Mouse (Mus musculus) skeletal muscle tissue, adult 2 months (tissue): ENCODE data around the gene Fezf1.

Source experiments
- DNase-seq: peaks from one replicate; pipeline ENCODE4 v3.0.0-alpha.2; 2012; ENCODE audit warnings: low read depth, low spot score

The Fezf1 gene

DNA sequence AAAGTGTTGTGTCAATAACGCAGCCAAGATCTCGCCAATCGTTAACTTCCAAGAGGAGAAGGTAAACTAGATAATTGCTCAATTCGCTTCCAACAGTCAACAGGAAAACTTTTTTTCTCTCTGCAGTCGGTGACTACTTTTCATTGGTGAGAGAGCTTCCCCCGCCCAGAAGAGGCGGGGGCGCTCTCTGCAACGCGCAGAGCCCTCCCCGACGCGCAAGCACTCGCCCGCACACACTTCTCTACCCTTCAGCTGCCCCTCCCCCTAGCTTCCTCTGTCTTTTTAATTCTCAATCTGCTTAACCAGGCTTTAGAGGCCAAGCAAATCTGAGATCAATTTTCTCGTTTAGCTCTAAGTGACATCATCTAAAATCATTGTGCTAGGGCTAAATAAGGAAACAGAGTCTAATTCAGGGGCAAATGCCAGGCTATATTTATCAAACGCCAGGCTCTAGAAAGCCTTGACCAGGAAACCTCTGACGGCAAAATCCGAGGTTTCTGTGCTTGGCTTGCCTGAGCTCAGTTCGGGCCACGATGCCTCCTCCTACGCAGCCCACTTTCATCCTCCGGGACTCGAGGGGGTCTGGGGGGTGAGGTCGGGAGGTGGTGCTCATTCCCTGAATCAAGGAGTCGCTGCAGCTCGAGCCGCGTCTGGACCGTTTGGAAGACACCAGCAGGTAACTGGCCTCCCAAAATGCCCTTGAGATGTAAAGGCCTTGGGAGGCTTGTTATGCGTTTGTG is at the start of gene Fezf1:
TSS of gene Fezf1 (minus strand) at position 50 of the 740 bp plus-strand sequence.
- no peak for DNase-seq

DNA sequence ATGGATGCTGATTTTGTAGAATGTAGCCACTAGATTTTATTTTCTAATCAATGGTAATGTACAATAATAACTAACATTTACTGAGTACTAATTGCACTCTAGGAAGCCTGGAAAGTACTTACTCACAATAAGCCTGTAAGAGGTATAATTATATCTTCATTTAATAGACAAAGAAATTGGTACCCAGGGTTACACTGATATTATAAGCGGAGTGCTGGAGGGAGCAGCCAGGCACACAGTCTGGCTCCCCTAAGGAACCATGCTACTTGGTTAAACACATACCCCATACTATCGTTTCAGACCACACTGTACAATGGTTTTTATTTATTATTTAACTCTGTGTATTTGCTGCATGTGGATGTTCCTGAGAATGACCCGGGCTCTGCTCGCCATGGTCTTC is 46.5 kb upstream of the Fezf1 start:
- no peak for DNase-seq

DNA sequence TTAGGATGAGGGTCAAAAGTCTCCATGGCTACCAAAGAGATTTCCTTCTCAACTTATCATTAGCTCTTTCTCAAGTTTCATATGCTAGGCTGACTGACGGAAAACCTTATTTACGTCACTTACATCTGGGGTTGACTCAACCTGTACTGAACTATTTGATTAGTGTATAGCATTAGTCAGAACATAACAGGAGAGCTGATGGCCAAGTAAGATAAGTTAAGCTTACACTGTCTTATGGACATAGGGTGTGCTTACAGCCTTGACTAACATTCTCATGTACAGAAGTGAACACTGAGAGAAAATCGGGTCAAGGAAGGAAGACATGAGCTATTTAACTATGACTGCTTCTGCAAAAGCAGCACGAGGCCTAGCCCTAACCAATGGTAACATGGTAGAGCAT is 40.6 kb upstream of the Fezf1 start:
- no peak for DNase-seq

DNA sequence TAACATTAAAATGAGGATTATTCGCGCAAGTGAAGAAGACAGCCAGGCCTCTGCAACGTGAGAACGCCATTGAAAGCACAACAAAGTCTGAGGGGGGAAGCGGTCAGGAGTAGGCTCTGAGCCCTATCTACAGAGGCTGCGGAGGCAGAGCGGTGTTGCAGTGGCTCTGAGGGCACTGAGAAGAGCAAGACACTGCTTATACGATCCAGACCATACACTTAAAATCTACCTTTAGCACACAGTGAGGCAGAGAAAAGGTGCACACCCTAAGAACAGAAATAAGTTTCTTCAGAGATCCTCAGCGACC is 33.3 kb upstream of the Fezf1 start:
- DNase-seq: no peak

DNA sequence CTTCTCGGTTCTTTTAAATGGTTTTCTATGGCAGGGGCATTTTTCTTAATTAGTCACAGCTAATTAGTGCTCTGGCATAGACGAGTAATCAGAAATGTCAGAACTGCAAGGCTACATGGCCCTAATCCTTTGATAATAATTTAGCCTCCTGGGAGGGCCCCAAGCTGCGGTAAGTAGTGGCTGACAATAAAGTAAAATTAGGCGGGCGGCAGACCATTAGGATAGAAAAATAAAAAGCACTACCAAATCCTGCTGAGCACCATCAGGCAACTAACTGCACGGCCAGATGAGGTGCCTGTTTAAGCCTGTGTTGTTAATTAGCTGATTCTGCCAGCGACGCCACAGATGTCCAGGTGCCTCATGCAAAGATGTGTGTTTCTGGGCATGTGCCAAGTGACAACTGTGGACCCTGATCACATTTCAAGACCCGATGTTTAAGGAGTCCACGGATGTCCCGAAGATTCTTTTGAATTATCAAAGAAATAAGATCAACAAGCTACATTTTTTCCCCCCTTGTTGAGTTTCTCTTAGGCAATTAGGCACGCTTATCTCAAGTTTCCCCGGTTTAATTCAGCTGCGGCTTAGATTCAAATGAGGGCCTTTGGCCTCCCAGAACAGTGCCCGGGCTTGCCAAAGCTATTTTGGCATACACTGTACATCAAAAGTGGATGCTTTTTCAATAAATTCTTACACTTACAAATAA is 32.8 kb upstream of the Fezf1 start:
- DNase-seq: no peak

DNA sequence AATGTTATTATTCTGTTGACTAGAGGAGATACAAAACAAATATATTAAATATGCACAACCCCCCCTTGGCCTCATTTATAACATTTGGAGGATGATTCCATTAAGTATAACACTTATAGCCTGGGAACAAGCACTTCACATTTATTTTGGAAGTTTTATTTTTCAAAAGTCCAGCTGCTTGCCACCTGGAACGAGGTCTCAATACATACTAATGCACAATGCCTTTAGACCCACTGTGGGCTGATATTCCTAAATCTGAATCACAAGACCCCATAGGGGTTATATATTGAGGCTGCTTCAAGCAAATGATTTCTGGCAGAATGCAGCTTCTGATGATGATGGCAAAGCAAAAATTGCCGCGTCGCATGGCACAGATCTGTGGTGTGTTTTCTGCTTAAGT is 25.3 kb upstream of the Fezf1 start:
- no peak for DNase-seq

DNA sequence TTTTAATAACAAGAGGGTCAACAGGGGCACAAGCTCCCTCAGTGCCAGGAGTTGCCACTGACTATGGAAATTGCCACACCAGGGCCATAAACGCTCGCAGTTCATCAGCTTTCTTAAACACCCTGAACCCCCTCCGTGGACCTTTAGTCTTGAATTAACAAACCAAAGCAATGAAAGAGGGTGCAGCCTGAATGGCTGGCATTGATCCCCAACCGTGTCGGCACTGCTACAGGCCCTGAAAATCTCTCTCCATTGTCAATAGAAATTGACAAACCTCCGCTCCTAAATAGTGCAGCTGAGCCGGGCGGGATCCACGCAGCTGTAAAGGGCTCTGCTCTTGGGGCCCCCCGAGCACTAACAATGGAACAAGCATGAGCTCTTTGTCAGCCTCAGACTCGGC is 24.8 kb upstream of the Fezf1 start:
- no peak for DNase-seq

DNA sequence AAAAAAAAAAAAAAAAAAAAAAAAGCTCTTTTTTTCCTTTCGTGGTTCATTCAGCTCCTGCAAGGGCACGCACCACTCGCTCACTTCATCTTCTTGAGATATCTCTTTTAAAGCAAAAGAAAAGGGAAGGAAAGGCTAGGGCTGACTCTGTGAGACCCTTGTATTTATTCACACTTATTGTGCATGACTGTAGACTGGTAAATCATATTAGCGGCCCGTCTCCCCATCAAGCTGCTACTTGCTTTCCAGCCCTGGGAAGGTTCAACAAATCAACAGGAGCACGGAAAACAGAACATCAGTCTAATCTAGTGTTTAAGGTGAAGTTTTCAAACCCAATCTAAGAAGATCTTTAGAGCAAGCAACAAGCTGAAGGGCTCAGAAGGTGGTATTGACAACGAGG is 24.4 kb upstream of the Fezf1 start:
- no peak for DNase-seq

DNA sequence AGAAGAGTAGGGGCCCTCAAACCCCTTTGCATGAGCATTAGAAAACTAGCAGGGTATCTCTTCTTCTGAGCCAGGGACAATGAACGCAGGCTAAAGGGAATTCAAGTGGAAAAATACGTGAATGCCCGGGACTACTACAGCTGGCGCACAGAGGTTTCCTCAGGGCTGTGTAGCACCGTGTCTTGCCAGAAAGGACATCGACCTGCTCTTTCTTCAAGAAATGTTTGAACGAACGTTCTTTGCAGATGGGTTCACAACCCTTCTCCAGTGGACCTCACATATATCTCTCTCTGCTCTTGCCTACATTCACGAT is 12.5 kb upstream of the Fezf1 start:
- no peak for DNase-seq

DNA sequence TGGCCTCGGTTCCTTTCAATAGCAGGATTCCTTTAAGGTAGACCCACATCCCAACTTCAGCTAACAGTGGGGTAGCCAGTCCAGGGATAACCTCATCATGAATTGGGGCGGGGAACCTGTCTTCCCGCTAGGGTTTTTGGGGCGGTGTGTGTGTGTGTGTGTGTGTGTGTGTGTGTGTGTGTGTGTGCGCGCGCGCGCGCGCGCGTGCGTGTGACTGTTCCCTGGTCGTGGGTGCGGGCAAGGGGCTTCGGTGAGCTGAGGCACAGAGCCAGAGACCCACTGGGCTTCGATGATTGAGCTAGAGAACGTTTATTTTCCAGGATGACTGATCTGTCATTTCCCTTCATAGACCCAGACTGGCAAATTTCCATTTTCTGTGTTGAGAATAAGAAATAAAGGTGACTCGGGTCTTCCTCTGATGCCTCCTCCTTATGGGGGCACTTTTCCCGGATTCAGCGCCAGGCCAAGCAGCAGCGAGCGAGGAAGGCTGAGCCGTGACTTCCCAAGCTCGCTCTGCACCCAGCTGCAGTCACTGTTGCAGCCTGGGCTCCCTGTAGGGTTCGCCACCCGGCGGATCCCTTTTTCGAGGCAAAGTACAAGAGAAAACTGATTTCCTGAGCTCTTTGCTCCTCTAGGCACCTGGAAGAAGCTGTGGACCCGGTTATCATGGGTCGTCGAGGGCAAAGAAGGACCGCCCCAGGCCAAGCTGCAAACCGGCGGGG is 12.0 kb upstream of the Fezf1 start:
- no peak for DNase-seq

DNA sequence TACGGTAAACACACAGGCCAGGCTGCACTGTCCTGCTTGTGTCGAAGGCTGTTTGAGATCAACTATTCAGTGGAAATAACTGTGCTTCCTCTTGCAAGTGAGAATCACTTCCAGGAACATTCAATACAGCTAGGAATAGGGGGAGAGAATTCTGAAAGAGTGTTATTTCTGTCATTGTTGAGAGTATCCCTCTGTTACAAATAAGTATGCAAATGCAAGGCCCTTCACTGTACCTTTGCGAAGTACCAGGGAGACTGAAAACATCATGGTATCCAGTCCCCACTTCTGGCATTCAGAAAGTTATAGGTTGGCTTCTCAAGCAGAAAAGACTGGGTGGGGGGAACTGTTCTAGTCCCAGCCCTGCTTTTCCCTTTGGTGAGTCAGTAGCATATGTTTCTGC is 9.8 kb upstream of the Fezf1 start:
- DNase-seq: no peak

DNA sequence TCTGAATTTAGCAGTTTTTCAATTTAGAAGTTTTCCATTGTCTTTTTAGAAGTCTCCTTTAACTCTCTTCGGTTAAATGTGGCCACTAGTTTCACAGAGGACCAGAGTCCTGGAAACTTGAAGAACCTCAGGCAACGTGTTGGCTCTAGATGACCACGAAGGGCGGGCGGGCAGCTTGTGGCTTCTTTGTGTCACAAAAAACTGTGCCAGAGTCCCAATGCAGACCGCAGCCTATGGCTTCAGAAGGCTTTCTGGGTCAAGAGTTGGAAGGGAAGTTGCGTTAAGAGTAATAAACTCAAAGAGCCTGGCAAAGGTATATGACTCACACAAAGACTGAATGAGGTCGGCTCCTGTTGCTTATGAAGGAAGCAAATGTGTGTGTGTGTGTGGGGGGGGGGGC is 7.0 kb upstream of the Fezf1 start:
- DNase-seq: no peak

DNA sequence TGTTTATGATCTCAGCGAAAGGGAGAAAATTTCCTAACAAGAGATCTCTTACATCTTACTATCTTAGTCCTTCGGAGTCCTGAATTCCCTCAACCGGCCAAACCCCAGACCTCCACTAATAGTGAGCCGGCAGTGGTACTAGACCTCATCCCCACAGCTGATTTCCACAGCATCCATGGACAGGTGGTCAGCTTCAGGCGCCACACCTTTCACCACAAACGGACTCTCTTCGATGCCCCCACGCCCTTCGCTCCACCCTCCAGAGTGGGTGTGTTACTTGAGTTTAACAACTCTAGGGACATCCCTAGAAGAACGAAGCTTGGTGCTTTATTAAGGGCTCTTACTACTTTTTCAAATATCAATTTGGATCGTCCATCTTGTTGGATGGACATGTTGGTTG is 6.5 kb upstream of the Fezf1 start:
- DNase-seq: no peak

DNA sequence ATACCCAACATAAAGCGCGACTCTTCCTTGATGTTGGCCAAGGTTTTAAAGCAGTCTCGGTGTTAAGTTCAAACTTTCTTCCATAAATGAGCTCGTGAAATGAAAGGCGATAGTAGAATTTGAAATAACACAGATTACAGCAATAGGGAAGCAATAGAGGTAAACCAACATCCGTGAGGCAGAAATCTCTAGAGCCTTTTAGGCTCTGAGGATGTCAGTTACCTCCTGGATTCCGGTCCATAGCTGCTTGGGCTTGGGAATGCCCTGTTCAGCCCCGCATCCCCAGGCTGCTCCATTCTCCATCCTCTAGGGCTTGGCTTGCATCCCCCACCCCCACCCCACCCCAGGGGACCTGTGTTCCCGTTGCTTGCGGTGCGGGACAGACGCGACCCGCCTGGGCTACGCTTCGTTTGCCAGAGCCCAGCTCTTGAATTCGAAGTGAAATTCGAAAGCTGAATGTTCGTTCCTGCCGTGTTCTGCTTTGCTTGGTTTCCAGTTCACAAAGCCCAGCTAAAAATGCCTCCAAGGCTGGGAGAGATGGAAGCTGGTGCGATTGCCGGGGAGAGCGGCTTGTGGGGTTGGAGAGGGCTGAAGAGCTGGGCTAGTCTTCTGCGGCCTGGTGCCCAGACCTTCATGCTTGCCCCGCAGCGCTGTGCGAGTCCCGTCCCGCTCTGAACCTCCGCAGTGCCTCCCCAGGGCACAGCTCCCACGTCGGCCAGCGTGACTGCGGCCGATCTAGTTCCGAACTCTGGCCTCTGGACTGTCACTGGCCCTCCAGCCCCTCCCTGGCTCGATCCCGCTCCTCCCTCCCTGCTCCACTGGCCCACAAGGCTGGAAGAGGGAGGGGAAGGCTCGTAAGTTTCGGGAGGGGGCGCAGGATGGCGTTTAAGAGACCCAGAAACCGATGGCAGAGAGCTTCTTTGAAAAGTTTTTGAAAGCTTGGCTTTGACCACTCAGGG is 5.5 kb upstream of the Fezf1 start:
- no peak for DNase-seq

DNA sequence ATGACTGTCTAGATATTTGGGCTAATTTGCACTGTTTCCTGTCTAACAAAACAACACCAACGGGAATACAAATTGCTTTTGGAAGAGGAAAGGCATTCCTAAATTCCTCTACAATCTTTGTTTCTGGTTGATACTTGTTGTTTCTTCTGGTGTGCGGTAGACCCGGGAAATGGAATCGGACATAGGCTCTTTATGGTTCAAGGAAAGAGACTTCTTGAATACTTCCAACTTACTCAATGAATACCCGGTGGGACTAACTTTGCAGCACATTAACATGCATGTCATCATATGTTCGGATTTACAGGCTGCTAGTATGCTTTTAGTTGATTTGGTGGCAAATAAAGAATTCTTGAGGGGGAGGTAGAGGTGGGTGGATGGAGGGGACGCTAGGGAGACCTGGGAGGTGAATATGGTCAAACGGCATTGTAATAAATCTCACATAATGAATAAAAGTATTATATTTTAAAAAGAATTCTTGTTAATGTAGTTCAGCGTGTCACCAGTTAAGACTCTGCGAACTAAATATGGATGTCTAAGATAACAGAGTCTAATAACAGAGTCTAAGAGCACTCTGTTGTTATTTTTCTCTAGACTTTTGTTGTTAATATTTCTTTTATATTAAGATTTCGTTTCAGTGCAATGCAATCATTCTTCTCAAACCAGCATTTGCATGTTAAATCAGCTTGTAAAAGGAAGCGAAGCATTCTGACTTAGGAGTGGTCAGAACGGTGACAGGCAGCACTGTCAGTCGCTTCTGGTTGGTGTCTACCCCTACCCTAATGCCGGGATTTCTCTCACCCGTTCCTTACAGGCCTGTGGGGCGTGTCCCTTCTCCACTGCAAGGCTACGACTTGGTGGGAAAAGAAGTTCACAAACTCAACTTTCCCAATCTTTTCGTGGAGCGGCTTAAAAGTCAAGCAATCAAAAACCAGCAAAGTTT is 4.3 kb upstream of the Fezf1 start:
- no peak for DNase-seq

DNA sequence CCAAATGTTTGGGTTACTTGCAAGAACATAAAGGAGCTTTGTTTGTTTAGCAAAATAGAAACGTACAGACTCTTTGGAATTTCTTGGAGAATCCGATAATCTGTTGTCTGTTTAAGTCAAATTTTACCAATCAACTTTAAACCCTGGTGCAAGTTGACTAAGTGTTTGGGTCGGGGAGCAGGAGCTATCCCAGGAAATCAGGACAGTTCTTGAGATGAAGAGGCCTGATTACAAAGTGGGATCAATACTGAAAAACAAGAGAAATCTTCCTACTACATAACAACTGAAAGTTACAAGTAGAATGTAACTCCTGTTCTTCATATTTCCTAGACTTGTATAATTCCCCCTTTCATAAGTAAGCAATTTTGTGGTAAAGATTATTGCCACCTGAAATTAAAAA is 3.3 kb upstream of the Fezf1 start:
- no peak for DNase-seq

DNA sequence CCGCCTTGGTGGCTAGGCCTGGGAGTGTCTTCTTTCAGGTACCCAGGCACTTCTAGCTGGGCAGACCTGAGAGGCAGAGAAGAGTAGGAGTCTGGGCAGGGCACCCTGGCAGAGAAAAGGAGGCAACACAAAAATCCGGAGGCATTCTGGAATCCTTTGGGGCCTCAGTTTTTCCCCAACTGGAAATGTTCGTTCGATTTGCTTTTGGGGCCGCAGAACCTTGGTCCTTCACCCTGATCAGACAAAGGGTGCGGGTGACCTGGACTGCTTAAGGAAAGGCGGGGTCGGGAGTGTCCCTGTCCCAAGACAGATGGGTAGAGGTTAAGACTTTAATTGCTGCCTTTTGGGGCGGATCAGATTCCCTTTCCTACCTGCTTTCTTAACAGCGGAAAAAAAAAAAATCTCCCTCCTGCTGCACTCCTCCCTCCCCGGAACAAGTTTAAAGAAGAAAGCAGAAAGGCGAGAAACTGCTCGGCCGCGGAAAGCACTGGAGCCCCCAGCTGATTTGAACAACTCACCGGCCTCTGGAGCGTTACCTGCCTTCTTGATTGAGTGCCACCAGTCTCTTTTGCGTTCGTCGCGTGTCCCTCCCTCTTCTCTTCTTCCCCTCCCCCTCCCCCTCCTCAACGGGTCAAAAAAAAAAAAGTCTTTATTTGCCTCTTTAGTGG is 2.3 kb upstream of the Fezf1 start:
- no peak for DNase-seq

DNA sequence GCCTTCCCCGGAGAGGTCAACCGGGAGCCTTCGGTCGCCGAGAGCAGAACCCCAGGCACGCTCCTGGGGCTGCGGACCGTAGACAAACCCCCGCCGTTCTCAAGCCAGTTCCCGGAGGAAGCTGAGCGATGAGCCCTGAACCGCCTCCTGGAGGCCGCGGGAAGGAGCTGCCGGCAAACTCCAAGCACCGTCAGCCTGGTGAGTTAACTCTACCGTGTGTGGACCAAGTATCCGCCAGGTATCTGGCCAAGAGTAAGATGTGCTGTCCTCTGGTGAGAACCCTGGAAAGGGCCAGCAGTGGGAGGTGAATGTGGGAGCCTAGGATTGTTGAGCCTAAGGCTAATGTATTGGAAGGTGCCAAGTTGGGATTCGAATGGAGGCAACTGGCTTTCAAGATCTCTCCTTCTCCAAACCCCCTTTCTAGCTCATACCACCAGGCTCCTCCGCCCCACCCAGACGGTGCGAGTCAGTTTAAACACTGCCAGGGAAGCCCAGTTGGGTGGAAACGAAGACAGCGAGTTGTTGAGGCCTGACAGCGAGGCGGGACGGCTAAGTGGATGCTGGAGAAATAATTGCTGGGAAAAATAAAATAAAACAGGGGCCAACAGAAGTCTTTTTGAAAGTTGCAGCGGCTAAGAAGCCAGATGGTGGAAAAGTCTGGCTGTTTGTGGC is 1.6 kb upstream of the Fezf1 start:
- DNase-seq: no peak

DNA sequence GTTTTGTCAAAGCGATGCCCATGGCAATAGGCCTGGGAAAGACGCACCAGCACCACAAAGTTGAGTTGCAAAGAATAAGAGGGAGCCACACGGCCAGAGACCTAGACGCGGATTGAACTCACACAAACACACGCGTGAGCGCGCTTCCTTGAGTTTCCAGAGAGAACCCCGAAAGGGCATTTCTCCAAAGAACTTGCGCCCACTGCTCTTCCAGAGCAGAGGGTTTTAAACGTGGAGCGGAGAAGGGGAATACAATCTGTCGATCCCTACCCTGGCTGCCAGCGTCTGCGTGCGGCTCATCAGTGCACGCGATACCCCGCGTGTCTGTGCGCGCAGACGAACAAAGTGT is 865 bp upstream of the Fezf1 start:
- DNase-seq: no peak
